Mouse (Mus musculus): ENCODE measurements around the gene Serpina3b. TPM values are rescaled to one million over a fixed set of nuclear protein-coding genes. Genes with fewer than 3 reads are reported as not detected.

The Serpina3b gene
- polyA plus RNA-seq, 1 experiment from 2014 or later, result 0.05 TPM

DNA sequence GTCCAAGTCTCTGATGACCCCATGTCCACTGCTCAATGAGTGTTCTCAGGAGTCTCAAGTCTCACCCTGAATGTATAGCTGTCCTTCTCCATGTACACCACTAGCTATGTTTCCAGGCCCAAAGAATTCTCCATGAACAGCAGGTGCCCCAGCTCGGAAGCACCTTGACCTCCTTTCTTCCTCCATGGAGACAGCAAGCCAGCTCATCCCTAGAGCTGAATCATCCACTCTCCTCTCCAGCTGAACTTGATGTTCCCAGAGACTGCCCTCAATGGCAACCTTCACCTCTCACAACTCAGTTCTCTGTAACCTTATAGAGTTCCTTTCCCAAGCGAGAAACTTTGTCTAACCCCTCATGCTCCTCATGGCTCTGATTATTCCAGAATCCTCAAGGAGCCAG lies 17.8 kb downstream of the Serpina3b start:
- WGBS, result 80% methylated on average over 2 of the region's 2 CpGs
- Histone ChIP-seq H3K36me3 (ENCODE audit: control insufficient read depth, insufficient read depth, low read length) (no peaks in the 10 kb centered on the region), H3K27me3 (ENCODE audit: control insufficient read depth, insufficient read depth, low read length) (no peaks in the 10 kb centered on the region), H3K4me1 (replicated peaks; ENCODE audit: control insufficient read depth, insufficient read depth) (no peaks in the 10 kb centered on the region), H3K27ac (replicated peaks) (no peak overlapping the region), H3K4me2 (replicated peaks; ENCODE audit: low read depth) (no peak overlapping the region), H3K9me3 (ENCODE audit: control insufficient read depth, low read length) (no peaks in the 10 kb centered on the region), H3K4me3 (ENCODE audit: low read depth, low read length) (no peak overlapping the region), H3K9ac (ENCODE audit: low read length) (no peak overlapping the region)
- DNase-seq (ENCODE audit: low spot score), result no peak
- TF ChIP-seq CTCF (IDR thresholded peaks at IDR 0.05; ENCODE audit: low read depth), result no peak
- TF ChIP-seq EP300 (optimal IDR thresholded peaks at IDR 0.05), result no peak
- ATAC-seq (ENCODE audit: low FRiP score, low TSS enrichment), result no peak

DNA sequence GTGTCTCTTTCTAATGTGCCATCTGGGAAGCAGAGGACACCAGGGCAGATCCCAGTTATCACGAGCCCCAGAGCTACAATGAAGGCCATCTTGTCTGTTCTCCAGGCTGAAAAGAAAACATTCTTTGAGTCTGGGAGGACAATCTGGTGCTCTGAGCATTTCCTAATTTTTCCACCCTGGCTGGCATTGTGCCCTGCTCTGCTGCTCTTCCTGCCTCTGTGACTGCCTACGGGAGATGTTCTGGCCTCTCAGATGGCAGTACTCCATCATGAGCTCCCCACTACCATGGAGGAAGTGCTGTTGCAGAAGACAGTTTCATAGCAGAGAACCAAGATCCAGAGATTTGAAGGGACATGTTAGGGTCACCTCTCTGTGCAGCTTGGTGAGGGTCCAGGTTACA lies 24.2 kb downstream of the Serpina3b start:
- H3K27me3 ChIP-seq (ENCODE audit: control insufficient read depth, insufficient read depth, low read length), result no peaks in the 10 kb centered on the region
- H3K4me1 ChIP-seq (replicated peaks; ENCODE audit: control insufficient read depth, insufficient read depth), result no peaks in the 10 kb centered on the region
- no peak for DNase-seq (ENCODE audit: low spot score)
- H3K27ac ChIP-seq (replicated peaks), result no peak overlapping the region
- H3K9me3 ChIP-seq (ENCODE audit: control insufficient read depth, low read length), result no peaks in the 10 kb centered on the region
- H3K36me3 ChIP-seq (ENCODE audit: control insufficient read depth, insufficient read depth, low read length), result no peaks in the 10 kb centered on the region
- ATAC-seq (ENCODE audit: low FRiP score, low TSS enrichment), result no peak
- TF ChIP-seq CTCF (IDR thresholded peaks at IDR 0.05; ENCODE audit: low read depth) (no peak), EP300 (optimal IDR thresholded peaks at IDR 0.05) (no peak)
- H3K4me2 ChIP-seq (replicated peaks; ENCODE audit: low read depth), result no peak overlapping the region
- H3K4me3 ChIP-seq (ENCODE audit: low read depth, low read length), result no peak overlapping the region
- no peak overlapping the region for H3K9ac ChIP-seq (ENCODE audit: low read length)
- 72% methylated on average over 2 of the region's 2 CpGs for WGBS

DNA sequence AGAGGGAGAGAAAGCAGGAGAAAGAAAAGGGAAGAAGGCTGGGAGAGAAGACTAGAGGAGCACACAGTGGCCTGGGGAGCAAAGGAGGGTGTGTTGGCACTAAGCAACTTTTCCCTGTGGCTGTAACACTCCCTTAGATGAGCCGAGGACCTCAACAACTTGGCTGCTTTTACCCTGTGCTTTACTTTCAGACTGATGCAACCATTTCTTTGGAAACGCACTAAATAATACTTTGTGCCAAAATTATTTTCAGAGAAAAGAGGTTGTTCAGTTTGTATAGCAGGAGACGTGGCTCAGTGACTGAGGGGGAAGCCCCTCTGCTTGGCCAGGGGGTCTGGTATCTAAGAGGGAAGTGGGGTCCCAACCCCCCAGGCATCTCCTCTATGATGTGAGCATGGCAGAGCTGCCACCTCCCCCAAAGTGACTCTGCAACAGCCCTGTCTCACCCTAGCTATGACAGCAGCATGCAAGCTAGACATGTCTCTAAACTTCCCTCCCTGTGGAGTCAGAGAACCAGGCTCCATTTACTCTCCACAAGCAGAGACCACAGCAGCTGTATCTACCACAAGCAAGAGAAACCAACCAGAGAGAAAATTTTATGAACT lies 25.3 kb downstream of the Serpina3b start:
- WGBS, result 61% methylated on average over 3 of the region's 3 CpGs
- Histone ChIP-seq H3K4me2 (replicated peaks; ENCODE audit: low read depth) (no peak overlapping the region), H3K9me3 (ENCODE audit: control insufficient read depth, low read length) (no peaks in the 10 kb centered on the region), H3K9ac (ENCODE audit: low read length) (no peak overlapping the region), H3K27ac (replicated peaks) (no peak overlapping the region), H3K4me1 (replicated peaks; ENCODE audit: control insufficient read depth, insufficient read depth) (no peaks in the 10 kb centered on the region), H3K27me3 (ENCODE audit: control insufficient read depth, insufficient read depth, low read length) (no peaks in the 10 kb centered on the region), H3K36me3 (ENCODE audit: control insufficient read depth, insufficient read depth, low read length) (no peaks in the 10 kb centered on the region), H3K4me3 (ENCODE audit: low read depth, low read length) (no peak overlapping the region)
- DNase-seq (ENCODE audit: low spot score), result no peak
- TF ChIP-seq CTCF (IDR thresholded peaks at IDR 0.05; ENCODE audit: low read depth), result no peak
- TF ChIP-seq EP300 (optimal IDR thresholded peaks at IDR 0.05), result no peak
- ATAC-seq (ENCODE audit: low FRiP score, low TSS enrichment), result no peak

DNA sequence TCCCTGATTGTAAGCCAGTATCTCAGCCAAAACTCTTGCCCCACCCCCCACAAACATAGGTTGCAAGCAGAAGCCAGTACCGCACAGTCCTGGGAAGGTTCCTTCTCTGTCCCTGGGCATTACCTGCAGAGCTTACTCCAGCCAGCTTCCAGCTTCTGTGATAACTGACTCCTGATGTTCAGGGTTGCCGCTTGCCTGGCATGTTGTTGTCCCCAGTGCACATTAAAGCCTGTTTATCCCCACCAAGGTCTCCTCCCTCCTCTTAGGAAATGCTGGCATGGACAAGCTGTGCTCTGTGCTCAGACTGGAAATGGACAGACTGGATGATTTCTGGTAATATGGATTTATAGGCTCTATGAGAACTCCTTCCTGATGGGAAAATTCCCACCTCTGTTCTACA lies 25.9 kb downstream of the Serpina3b start, which contains the start of gene Serpina3c:
Gene Serpina3c (minus strand): TSS at position 215 of the 400 bp plus-strand sequence.
- ATAC-seq (ENCODE audit: low FRiP score, low TSS enrichment) (no peak), DNase-seq (ENCODE audit: low spot score) (no peak)
- Histone ChIP-seq H3K27ac (replicated peaks) (no peak within 1 kb of the TSS), H3K4me2 (replicated peaks; ENCODE audit: low read depth) (no peak within 1 kb of the TSS), H3K9me3 (ENCODE audit: control insufficient read depth, low read length) (no peaks in the 10 kb centered on the region), H3K4me3 (ENCODE audit: low read depth, low read length) (no peak within 1 kb of the TSS), H3K36me3 (ENCODE audit: control insufficient read depth, insufficient read depth, low read length) (no peaks in the 10 kb centered on the region), H3K27me3 (ENCODE audit: control insufficient read depth, insufficient read depth, low read length) (no peaks in the 10 kb centered on the region), H3K4me1 (replicated peaks; ENCODE audit: control insufficient read depth, insufficient read depth) (no peaks in the 10 kb centered on the region), H3K9ac (ENCODE audit: low read length) (no peak within 1 kb of the TSS)
- WGBS, result 90% methylated on average over 2 of the region's 2 CpGs
- no peak for TF ChIP-seq EP300 (optimal IDR thresholded peaks at IDR 0.05)
- TF ChIP-seq CTCF (IDR thresholded peaks at IDR 0.05; ENCODE audit: low read depth), result no peak

DNA sequence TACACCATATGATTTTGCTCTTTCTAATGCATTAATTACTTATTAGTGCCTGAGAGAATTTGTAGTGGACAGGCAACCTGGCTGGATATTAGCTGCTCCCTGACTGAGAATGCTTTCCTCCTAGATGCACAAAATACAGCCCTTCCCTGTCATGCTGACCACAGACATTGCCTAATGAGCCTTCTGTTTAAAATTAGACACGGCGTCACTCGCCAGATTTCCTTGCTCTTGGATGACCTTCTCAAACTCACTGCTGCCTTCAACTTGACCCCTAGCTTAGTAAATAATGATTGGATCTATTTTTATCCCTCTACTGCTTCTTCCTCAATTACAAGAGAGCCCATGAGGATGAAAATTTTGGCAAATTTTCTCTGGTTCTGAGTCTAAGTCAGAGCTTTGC lies 47.0 kb downstream of the Serpina3b start:
- Histone ChIP-seq H3K4me3 (ENCODE audit: low read depth, low read length) (no peak overlapping the region), H3K27ac (replicated peaks) (no peak overlapping the region), H3K4me1 (replicated peaks; ENCODE audit: control insufficient read depth, insufficient read depth) (no peaks in the 10 kb centered on the region), H3K36me3 (ENCODE audit: control insufficient read depth, insufficient read depth, low read length) (no peaks in the 10 kb centered on the region), H3K9me3 (ENCODE audit: control insufficient read depth, low read length) (no peaks in the 10 kb centered on the region), H3K4me2 (replicated peaks; ENCODE audit: low read depth) (no peak overlapping the region), H3K27me3 (ENCODE audit: control insufficient read depth, insufficient read depth, low read length) (no peaks in the 10 kb centered on the region), H3K9ac (ENCODE audit: low read length) (no peak overlapping the region)
- TF ChIP-seq CTCF (IDR thresholded peaks at IDR 0.05; ENCODE audit: low read depth), result no peak
- no peak for TF ChIP-seq EP300 (optimal IDR thresholded peaks at IDR 0.05)
- 45% methylated on average over 3 of the region's 3 CpGs for WGBS
- ATAC-seq (ENCODE audit: low FRiP score, low TSS enrichment) (no peak), DNase-seq (ENCODE audit: low spot score) (no peak)

DNA sequence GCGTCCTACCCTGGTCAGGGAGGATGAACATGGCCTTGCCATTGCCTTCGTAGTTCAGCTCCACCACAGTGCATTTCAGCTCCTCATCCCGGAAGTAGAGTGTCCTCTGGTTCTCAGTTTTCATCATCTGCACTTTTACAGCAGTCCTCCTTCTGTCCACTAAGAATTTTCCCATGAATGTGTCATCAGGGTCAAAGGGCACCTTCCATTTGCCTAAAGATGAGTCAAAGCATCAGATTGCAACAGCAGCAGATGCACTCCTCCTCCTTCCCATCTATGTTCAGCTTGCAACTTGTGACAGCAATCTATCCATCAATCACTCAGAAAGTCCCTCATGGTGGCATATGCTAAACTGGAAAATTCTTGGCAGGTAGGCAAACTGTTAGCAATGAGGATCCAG lies 47.8 kb downstream of the Serpina3b start:
- Histone ChIP-seq H3K9me3 (ENCODE audit: control insufficient read depth, low read length) (no peaks in the 10 kb centered on the region), H3K4me2 (replicated peaks; ENCODE audit: low read depth) (no peak overlapping the region), H3K4me1 (replicated peaks; ENCODE audit: control insufficient read depth, insufficient read depth) (no peaks in the 10 kb centered on the region), H3K36me3 (ENCODE audit: control insufficient read depth, insufficient read depth, low read length) (no peaks in the 10 kb centered on the region), H3K4me3 (ENCODE audit: low read depth, low read length) (no peak overlapping the region), H3K27ac (replicated peaks) (no peak overlapping the region), H3K9ac (ENCODE audit: low read length) (no peak overlapping the region), H3K27me3 (ENCODE audit: control insufficient read depth, insufficient read depth, low read length) (no peaks in the 10 kb centered on the region)
- TF ChIP-seq CTCF (IDR thresholded peaks at IDR 0.05; ENCODE audit: low read depth) (no peak), EP300 (optimal IDR thresholded peaks at IDR 0.05) (no peak)
- ATAC-seq (ENCODE audit: low FRiP score, low TSS enrichment) (no peak), DNase-seq (ENCODE audit: low spot score) (no peak)
- WGBS, result 79% methylated on average over 3 of the region's 3 CpGs
